Mouse (Mus musculus): ENCODE measurements around the gene Bbs9. TPM values are rescaled to one million over a fixed set of nuclear protein-coding genes. Genes with fewer than 3 reads are reported as not detected.

Gene Bbs9
- total and polyA plus RNA-seq, 3 experiments, result 6.9 to 9.1 (median 7.8) TPM

DNA sequence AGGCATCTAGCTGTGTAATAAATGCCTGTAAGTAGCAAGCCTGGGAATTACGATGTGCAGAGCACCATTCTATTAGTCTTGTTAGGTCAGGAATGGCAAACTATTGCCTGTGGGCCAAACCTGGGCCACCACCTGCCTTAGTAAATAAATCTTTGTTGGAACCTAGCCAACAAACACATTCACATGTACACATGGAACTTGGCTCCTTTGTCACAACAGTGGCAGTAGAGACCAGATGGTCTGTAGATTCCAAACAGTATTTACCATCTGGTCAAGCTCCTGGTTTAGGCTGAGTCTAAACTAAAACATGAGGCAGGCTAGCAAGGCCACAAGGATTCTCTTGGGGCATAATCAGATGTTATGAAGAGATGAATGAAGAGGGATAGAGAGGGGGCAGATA, 399.7 kb downstream of the Bbs9 start:
- Histone ChIP-seq H3K9ac (ENCODE audit: insufficient read depth, low read depth) (no peak overlapping the region), H3K4me3 (replicated peaks in 1 of 3; ENCODE audit: low read depth in 2 of 3, low read length in 2 of 3, poor library complexity in 1 of 3) (no peak overlapping the region), H3K9me3 (replicated peaks; ENCODE audit: low read length) (no peaks in the 10 kb centered on the region), H3K4me2 (ENCODE audit: insufficient read depth, low read depth, poor library complexity, severe bottlenecking) (no peak overlapping the region), H3K27ac (ENCODE audit: insufficient read depth, low read depth) (no peak overlapping the region), H3K79me2 (replicated peaks; ENCODE audit: control insufficient read depth, extremely low read depth, insufficient read depth, poor library complexity, severe bottlenecking) (no peaks in the 10 kb centered on the region), H3K36me3 (replicated peaks in 1 of 2; ENCODE audit: control insufficient read depth in 1 of 2, insufficient read depth in 1 of 2, low read length in 1 of 2) (no peaks in the 10 kb centered on the region), H3K4me1 (ENCODE audit: control insufficient read depth in 1 of 2, insufficient read depth in 2 of 2) (no peaks in the 10 kb centered on the region), H3K27me3 (replicated peaks) (no peaks in the 10 kb centered on the region)
- in situ Hi-C loops (cut with MboI; ENCODE audit: low pct_ligation_motif_present, low pct_unique_long_range_greater_than_20kb, low sequenced_read_pairs) (no loop called here), dilution Hi-C loops (cut with MboI; ENCODE audit: extremely low pct_ligation_motif_present, extremely low pct_unique_long_range_greater_than_20kb, low sequenced_read_pairs) (no loop called here)
- no peak for DNase-seq (ENCODE audit: extremely low read depth)
- TF ChIP-seq NELFE (IDR thresholded peaks at IDR 0.05; ENCODE audit: low read depth, low read length) (no peak), E2F4 (IDR thresholded peaks at IDR 0.05; ENCODE audit: insufficient replicate concordance, low read depth, low read length) (no peak), ZC3H11A (IDR thresholded peaks at IDR 0.05; ENCODE audit: low read depth, low read length) (no peak), JUND (conservative IDR thresholded peaks at IDR 0.05; ENCODE audit: low read depth, low read length) (no peak), CHD2 (IDR thresholded peaks at IDR 0.05; ENCODE audit: low read length) (no peak), KAT2A (IDR thresholded peaks at IDR 0.05; ENCODE audit: insufficient replicate concordance, low read length) (no peak), TBP (conservative IDR thresholded peaks at IDR 0.05; ENCODE audit: low read depth, low read length) (no peak), MXI1 (IDR thresholded peaks at IDR 0.05; ENCODE audit: low read depth, low read length) (no peak), USF1 (IDR thresholded peaks at IDR 0.05; ENCODE audit: low read depth, low read length) (no peak), MAFK (IDR thresholded peaks at IDR 0.05; ENCODE audit: insufficient replicate concordance, low read length) (no peak), ZKSCAN1 (IDR thresholded peaks at IDR 0.05; ENCODE audit: borderline replicate concordance, low read depth, low read length) (no peak), ZNF384 (IDR thresholded peaks at IDR 0.05; ENCODE audit: low read depth, low read length) (no peak), CTCF (conservative IDR thresholded peaks at IDR 0.05 in 1 of 2, IDR thresholded peaks at IDR 0.05 in 1 of 2; ENCODE audit: low read depth in 2 of 2, low read length in 2 of 2) (no peak), MAZ (IDR thresholded peaks at IDR 0.05; ENCODE audit: low read depth, low read length) (no peak), ETS1 (conservative IDR thresholded peaks at IDR 0.05; ENCODE audit: low read depth, low read length) (no peak), HCFC1 (IDR thresholded peaks at IDR 0.05; ENCODE audit: low read depth, low read length) (no peak), SIN3A (IDR thresholded peaks at IDR 0.05; ENCODE audit: low read length) (no peak)

DNA sequence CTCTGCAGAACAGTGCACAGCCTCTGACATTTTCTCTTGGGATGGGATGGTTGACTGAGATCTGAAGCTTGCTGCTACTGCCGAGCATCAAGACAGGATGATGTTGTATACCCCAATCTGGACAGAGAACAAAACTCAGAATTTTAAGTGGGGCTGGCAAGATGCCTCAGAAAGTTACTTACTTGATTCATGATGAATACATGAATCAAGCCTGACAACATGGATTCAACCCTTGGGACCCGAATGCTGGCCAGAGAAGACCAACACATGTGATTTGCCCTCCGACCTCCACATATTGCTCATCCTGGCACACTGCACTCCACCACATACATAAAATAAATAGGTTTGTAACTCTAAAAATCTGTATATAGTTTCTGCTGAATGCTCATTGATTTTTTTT, 403.8 kb downstream of the Bbs9 start:
- Histone ChIP-seq H3K4me2 (ENCODE audit: insufficient read depth, low read depth, poor library complexity, severe bottlenecking) (no peak overlapping the region), H3K27ac (ENCODE audit: insufficient read depth, low read depth) (no peak overlapping the region), H3K27me3 (replicated peaks) (no peaks in the 10 kb centered on the region), H3K4me3 (replicated peaks in 1 of 3; ENCODE audit: low read depth in 2 of 3, low read length in 2 of 3, poor library complexity in 1 of 3) (no peak overlapping the region), H3K9ac (ENCODE audit: insufficient read depth, low read depth) (no peak overlapping the region), H3K79me2 (replicated peaks; ENCODE audit: control insufficient read depth, extremely low read depth, insufficient read depth, poor library complexity, severe bottlenecking) (no peaks in the 10 kb centered on the region), H3K9me3 (replicated peaks; ENCODE audit: low read length) (no peaks in the 10 kb centered on the region), H3K36me3 (replicated peaks in 1 of 2; ENCODE audit: control insufficient read depth in 1 of 2, insufficient read depth in 1 of 2, low read length in 1 of 2) (no peaks in the 10 kb centered on the region), H3K4me1 (ENCODE audit: control insufficient read depth in 1 of 2, insufficient read depth in 2 of 2) (peaks cover 0 to 8% of the 10 kb centered on the region in 2 experiments; a peak in 2 of 4 replicates)
- TF ChIP-seq USF1 (IDR thresholded peaks at IDR 0.05; ENCODE audit: low read depth, low read length), result no peak
- TF ChIP-seq POLR2A (IDR thresholded peaks at IDR 0.05; ENCODE audit: low read depth, low read length), result no peak
- no peak for TF ChIP-seq MEF2A (IDR thresholded peaks at IDR 0.05; ENCODE audit: borderline replicate concordance, low read depth, low read length)
- no peak for TF ChIP-seq UBTF (IDR thresholded peaks at IDR 0.05; ENCODE audit: low read depth, low read length)
- TF ChIP-seq SMC3 (IDR thresholded peaks at IDR 0.05; ENCODE audit: low read depth, low read length), result no peak
- TF ChIP-seq MXI1 (IDR thresholded peaks at IDR 0.05; ENCODE audit: low read depth, low read length), result no peak
- no peak for TF ChIP-seq MYC (IDR thresholded peaks at IDR 0.05; ENCODE audit: low read depth, low read length)
- no peak for TF ChIP-seq EP300 (IDR thresholded peaks at IDR 0.05; ENCODE audit: low read length)
- no peak for TF ChIP-seq BHLHE40 (IDR thresholded peaks at IDR 0.05; ENCODE audit: low read depth, low read length)
- no peak for TF ChIP-seq E2F4 (IDR thresholded peaks at IDR 0.05; ENCODE audit: insufficient replicate concordance, low read depth, low read length)
- TF ChIP-seq POLR2AphosphoS2 (IDR thresholded peaks at IDR 0.05; ENCODE audit: low read depth, low read length), result no peak
- no peak for DNase-seq (ENCODE audit: extremely low read depth)
- dilution Hi-C loops (cut with MboI; ENCODE audit: extremely low pct_ligation_motif_present, extremely low pct_unique_long_range_greater_than_20kb, low sequenced_read_pairs), result no loop called here
- in situ Hi-C loops (cut with MboI; ENCODE audit: low pct_ligation_motif_present, low pct_unique_long_range_greater_than_20kb, low sequenced_read_pairs), result no loop called here
